Mouse (Mus musculus): Measurements from ENCODE around the gene Rasa2. TPM values are rescaled to one million over a fixed set of nuclear protein-coding genes. Genes with fewer than 3 reads are reported as not detected.
"Not testable (repeated sequence)": the region's sequence is repeated elsewhere in the genome, so short reads cannot be mapped to it uniquely, and the experiment has no call there.

Gene Rasa2
- polyA plus RNA-seq (2012; rRNA removed), result 3.0 and 4.1 TPM in 2 replicates

DNA sequence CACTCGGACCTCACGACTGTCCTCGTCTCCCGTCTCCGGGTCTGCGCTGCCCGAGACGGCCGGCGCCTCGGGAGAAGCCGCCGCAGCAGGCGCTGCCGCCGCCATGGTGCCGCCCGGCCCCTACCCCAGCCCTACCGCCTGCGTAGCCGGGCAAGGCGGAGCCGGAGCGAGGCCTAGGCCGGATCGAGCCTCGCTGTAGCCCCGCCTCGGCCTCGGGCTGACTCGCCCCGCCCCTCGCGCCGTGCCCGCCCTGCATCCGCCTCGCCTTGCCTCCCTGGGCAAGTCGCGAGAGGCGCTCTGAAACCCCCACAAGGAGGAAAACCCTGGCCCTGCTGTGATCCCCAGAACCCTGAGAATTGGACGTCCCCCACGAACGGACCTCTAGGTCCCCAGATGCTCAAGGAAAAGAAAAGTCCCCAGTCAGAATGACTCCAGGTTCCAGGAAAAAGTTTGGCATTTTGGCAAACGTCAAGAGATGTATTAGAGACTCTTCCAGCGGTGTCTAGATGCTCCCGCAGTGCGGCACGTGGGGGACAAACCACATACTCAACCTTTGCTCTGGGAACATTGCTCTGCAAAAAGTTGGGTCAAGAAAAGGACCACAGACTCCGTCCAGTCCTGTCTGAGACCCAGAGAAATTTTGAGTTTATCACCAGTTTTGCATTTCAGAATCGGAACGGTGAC lies at the start of gene Rasa2:
TSS of gene Rasa2 (minus strand) at position 229 of the 684 bp plus-strand sequence.
- DNase-seq (ENCODE audit: low read depth, low spot score), result peak; percentile 67
- under 1% methylated on average over 48 of the region's 52 CpGs for WGBS

DNA sequence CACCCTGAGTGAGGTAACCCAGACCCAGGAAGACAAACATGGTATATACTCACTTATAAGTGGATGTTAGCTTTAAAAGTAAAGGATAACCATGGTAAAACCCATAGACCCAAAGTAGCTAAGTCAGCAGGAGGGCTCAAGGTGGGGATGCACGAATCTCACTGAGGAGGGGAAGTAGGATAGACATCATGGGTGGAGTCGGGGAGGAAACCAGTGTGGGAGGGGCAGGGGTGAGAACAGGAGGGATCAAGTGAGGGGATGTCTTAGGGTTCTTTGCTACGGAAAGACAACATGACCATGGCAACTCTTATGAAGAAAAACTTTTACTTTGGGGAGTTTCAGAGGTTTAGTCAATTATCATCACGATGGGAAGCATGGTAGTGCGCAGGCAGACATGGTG lies 47.2 kb upstream of the Rasa2 start:
- 73% methylated on average over 5 of the region's 5 CpGs for WGBS
- no peak for DNase-seq (ENCODE audit: low read depth, low spot score)

DNA sequence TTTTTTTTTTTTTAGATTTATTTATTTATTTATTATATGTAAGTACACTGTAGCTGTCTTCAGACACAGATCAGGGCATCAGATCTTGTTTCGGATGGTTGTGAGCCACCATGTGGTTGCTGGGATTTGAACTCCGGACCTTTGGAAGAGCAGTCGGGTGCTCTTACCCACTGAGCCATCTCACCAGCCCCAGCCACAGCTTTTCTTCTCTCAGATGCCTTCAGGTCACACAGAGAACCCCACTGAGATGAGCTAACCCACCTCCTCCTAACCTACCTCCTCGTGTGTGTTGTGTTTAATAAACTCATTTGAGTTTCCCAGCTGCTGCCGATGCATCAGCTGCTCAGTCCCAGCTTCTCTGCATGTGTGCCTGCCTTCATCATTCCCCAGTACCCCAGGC lies 46.3 kb upstream of the Rasa2 start:
- 78% methylated on average over 5 of the region's 5 CpGs for WGBS
- not testable (repeated sequence) for DNase-seq (ENCODE audit: low read depth, low spot score)

DNA sequence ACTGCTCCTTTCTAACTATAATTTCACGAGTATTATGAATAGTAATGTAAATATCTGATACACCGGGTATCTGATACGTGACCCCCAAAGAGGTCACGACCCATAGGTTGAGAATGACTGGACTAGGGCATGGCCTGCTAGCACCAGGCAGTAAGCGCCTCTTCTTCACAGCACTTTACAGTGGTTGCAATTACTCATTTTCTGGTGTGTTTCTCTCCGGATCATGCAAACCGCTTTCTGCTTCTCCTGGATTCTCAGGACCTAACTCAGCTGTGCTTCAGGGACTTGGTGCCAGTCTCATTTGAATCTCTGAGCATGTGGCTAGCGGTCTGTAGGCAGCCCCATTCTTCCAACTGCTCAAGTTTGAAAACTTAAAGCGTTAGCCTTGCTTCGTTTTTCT lies 45.3 kb upstream of the Rasa2 start:
- no peak for DNase-seq (ENCODE audit: low read depth, low spot score)
- WGBS, result 88% methylated on average over 10 of the region's 10 CpGs

DNA sequence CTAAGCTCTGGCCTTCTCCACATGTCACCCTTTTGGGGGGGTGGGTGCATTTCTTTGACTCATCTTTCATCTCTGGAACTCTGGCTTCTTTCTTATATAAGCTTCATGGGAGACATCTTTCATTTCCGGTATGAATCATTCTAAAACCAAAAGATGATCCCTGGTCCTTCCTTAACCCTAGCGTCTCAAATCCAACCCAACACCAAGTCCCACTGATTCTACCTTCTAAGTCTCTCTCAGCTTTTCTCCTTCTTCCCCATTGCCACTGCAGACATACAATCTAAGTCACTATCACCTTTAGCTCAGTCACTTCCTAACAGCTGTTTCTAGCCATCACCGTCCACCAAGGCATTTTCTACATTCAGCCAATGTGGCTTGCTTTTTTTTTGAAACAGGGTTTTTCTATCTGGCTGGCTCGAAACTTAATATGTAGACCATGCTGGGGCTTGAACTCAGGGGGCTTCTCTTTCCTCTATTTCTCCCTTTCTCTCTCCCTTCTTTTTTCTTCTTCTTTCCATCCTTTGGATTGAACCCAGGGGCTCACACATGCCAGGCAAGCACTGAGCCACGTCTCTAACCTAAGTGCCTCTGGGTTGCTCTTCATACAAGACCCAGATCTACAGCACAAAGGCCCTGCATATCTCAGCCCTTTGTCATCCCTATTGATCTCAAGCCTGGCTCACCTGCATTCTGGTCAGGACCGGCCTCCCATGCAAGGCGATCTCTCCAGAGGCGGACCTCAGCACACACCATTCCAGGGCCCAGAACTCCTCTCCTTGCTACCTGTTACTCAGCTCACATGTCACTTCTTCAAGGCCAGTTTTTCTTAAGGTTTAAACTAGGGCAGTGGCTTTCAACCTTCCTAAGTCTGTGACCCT lies 44.6 kb upstream of the Rasa2 start:
- no peak for DNase-seq (ENCODE audit: low read depth, low spot score)
- WGBS, result 84% methylated on average over 8 of the region's 8 CpGs

DNA sequence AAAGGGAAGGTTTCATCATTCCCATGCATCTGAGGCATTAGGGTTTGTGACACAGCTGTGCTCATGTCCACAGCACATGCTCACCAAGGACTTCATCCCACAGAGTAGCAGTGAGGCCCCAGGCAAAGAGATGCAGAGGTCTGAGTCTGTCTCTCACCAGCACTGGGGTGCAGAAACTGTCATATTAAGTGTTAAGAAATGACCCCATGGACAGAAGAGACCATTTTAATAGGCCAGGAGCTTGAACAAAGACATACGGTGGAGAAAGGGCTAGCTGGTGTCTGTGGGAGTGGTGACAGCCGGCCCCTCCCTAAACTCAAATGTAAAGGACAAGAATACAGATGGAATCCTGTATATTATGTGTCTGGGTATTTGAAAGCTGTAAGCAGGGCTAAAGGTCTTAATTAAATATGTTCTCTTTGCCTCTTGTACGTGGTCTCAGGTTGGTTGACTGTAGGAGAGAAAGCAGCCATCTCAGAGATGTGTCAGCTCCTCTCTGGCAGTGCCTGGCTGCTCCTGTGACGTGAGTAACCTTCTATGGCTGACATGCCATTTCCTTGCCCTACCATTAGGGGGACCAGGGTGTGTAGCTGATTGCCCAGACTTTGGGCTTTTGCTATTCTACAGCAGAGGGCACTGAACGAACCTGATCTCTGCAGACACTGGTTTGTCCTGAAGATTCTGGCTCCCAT lies 43.8 kb upstream of the Rasa2 start:
- DNase-seq (ENCODE audit: low read depth, low spot score), result peak; percentile 22
- WGBS, result 25% methylated on average over 5 of the region's 5 CpGs

DNA sequence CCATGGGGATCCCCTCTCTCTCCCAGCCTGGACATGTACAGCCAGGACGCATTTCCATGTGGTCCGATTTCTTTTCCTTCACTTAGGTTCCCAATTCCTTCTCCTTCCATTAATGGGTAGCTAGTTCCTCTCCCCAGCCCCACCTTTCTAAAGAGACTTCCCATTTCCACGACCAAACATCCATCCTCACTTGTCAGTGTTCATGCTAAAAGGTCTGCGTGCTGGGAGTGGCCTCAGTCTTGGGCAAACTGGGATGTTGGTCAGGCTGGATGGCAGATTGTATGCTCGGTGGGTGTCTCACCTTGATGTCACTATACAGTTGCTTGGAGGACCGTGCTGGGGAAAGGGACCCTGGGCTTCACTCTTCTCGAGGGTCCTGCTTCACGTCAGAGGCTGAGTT lies 42.9 kb upstream of the Rasa2 start:
- DNase-seq (ENCODE audit: low read depth, low spot score), result no peak
- 88% methylated on average over 8 of the region's 8 CpGs for WGBS

DNA sequence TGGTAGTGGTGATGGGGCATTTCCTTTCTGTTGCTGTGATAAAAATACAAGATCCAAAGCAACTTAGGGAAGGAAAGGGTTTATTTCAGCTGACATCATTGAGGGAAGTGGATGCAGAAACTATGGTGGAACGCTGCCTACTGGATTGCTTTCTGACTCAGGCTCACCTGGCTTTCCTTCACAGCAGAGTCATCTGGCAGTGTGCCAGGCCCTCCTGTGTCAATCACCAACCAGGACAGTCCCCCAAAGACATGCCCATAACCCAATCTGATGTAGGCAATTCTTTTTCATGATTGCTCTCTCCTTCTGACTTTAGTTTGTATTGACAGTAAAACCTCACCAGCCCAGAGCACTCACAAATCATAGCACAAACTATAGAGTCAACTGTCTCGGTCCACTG lies 41.0 kb upstream of the Rasa2 start:
- whole genome bisulfite sequencing, result 57% methylated on average over 2 of the region's 2 CpGs
- DNase-seq (ENCODE audit: low read depth, low spot score), result no peak

DNA sequence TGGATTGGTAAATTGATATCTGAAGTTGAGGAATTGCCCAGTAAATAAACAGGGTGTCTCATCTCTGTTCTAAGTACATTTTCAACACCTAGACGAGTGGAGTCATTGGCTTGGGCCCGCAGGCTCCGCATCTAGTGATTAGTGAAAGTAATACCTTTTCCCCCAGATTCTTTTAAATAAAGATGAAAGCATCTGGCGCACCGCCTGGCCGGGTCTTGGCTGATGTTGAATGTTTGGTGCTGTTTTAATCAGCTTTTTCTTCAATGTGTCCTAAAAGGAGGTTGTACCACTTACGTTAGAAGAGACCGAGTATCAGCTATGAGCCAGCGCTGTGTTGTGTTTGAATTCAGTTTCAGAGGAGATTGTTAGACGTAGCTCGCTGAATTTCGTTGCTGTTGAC lies 39.8 kb upstream of the Rasa2 start:
- DNase-seq (ENCODE audit: low read depth, low spot score), result no peak
- WGBS, result 94% methylated on average over 12 of the region's 12 CpGs

DNA sequence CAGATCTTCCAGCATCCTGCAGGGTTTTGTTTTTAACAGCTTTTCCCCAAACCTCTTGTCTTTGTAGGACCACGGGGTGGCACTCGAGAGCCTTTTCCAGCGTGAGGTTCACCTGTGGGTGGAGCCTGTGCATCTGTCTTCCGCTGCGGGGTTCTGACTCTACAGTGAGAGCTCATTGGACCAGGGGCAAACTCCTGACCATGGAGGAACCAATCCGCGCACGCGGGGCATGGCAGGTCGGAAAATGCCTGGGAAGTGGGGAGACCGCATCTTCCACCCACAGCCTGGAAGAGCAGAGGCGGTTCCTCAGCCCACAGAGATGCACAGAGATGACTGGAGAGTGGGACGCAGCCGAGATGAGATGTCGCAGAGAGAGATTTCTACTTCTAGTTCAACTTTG lies 38.5 kb upstream of the Rasa2 start:
- 1% methylated on average over 15 of the region's 15 CpGs for WGBS
- peak; percentile 96 for DNase-seq (ENCODE audit: low read depth, low spot score)

DNA sequence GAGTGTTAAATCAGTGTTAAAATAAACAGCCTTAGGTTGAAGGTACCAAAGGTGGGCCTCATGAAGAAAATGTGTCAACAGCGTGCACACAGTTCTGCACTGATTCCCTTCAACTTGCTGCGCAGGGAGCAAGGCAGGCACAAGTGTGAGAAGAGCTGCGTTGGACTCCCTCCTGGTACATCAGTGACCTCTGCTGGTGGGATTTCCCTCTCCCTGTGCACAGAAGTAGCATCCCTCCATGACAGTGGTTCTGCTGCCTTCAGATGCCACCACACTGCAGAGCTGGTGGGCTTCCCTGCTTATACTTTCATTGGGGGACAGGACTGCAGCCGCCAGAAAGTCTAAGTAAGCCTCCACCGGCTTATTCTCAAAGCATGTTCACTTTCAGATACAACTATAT lies 37.2 kb upstream of the Rasa2 start:
- DNase-seq (ENCODE audit: low read depth, low spot score), result no peak
- 55% methylated on average over 5 of the region's 5 CpGs for WGBS

DNA sequence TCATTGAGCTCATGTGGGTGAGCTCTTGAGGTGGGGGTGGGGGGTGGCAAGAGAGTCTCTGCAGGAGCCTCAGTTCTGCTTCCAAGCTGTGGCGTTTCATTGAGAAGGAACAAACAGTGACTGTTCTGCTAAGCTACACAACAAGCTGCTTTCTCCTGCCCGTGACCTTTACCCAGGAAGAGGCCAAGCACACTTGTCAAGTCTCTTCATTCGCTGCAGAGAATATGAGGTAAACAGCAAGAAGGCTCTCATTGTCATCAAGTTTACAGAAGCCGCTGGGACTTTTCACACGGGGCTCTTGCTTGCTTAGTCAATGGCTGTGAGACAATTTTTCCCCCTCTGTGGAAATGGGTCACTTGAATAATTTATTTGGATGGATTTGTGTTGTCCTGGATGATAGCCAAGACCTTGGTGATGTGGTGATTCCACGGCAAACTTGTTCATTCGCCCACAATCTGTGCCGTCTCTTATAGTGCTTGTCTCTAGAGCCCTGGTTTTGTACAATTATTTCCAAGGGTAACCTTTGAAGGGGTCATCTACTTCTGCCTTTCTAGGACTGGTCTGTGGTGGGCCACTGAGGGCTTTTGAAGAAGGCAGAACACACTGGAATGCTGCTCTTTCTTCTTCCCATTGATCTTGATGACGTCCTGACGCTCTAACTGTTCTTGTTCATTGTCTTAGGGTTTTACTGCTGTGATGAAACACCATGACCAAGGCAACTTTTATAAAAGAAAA lies 29.3 kb upstream of the Rasa2 start:
- 64% methylated on average over 10 of the region's 10 CpGs for WGBS
- no peak for DNase-seq (ENCODE audit: low read depth, low spot score)

DNA sequence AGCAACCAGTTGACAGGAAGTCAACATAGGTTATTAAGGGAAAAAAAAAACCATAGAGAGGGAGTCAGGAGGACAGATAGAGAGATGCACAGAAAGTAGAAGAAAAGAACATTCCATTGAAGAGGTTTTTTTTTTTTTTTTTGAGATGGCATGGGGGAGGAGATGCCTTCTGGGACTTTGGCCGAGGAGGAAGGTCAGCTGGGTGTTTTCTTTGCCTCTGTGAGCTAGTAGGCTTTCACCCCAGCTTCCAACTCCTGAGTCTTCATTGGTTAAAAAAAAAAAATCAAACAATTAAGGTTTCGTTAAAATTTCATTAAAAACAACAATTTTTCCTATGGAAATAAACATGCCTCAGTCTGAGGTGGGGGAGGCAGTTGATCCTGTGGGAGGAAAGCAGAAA lies 28.4 kb upstream of the Rasa2 start:
- DNase-seq (ENCODE audit: low read depth, low spot score), result no peak
- WGBS, result 68% methylated on average over 2 of the region's 2 CpGs

DNA sequence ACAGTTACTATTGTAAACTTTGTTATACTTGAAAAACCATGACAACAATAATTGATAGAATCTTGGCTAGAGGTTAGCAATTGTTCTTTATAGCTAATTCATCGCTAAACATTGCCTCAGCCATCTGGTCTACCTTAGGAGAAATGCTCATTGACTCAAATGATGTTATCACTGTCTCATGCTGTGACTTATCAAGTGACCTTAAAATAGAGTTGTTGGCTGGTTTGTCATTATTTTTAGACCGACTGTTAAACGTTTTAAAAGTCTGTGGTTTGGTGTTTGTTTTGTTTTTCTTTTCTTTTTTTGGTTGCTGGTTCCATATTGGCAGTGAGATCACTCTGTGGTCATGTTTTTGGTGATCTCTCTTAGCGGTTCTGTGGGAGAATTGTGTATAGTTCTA lies 22.1 kb upstream of the Rasa2 start:
- no peak for DNase-seq (ENCODE audit: low read depth, low spot score)
- 53% methylated on average over 4 of the region's 4 CpGs for WGBS

DNA sequence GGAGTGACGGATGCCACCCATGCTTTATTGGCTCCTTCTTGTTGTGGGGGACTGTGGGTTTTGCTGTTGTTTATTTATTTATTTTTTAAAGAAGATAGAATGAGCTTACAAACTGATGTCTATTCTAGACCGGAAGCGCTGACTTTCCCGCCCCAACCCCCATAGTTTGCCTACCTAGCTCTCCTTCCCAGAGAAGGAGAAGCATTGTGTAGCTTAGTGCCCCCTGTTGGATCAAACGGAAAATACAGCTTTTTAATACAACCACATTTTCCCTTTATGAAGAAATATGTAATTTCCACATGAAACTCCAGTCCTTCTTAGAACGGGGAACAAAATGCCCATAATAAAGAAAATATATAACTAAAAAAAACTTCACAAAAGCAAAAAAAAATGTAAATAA lies 21.3 kb upstream of the Rasa2 start:
- WGBS, result 35% methylated on average over 6 of the region's 6 CpGs

DNA sequence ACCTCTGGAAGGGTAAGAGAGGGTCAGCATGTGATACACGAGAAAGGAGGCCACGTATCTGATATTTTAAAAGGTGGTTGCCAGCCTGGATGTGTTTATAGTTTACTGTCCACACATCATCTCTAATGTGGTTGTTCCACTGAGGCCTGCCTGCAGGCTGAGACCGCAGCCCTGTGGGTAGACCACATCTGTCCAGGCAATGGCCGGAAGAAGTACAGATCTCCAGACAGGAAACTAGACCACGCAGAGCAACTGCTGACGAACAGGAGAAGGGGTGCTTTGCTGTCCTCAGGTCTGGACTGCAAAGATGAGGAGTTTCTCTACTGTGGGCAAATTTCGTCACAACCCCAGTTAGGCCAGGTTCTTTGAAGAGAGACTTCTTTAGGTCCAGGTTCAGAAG lies 19.4 kb upstream of the Rasa2 start:
- no peak for DNase-seq (ENCODE audit: low read depth, low spot score)
- 79% methylated on average over 7 of the region's 7 CpGs for WGBS

More for the DNA sequence above, 21.3 kb upstream of the Rasa2 start:
- DNase-seq (ENCODE audit: low read depth, low spot score), result no peak

DNA sequence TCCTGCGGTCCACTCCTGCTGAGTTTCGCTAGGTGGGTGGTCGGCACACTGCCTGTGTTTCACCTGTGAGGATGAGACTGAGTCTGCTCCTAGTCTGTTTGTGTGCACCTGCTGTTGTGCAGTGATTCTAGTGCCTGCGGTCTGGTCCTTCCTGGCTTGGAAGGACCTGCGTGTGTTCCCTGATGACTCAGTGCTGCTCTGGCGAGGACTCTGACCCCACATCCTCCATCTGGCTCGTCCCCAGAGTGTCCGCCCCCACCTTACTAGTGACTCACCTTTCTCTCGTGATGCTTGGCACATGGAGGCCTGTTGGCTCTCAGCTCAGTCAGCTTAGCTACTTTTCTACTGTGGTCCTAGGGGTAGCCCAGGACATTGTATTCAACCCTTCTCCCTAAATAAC lies 18.5 kb upstream of the Rasa2 start:
- DNase-seq (ENCODE audit: low read depth, low spot score), result peak; percentile 82

DNA sequence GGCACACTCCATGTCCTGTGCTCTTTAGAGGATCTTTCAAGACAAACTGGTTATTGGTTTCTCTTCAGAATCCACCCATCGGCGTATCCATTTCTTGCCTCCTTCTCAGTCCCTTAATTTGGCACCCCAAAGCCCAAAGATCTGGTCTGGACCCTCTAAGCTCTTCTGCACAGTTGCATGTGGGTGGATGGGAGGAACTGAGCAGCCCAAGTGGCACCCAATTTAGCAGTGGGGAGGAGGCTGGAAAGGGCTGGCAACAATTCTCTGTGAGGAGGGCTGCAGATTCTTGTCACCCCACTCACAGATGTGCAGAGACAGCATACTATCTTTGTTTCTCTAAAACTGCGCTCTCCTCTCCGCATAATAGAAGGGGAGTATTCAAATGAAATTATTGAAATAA lies 17.9 kb upstream of the Rasa2 start:
- 92% methylated on average over 4 of the region's 4 CpGs for WGBS

More for the DNA sequence above, 18.5 kb upstream of the Rasa2 start:
- 20% methylated on average over 9 of the region's 9 CpGs for WGBS

DNA sequence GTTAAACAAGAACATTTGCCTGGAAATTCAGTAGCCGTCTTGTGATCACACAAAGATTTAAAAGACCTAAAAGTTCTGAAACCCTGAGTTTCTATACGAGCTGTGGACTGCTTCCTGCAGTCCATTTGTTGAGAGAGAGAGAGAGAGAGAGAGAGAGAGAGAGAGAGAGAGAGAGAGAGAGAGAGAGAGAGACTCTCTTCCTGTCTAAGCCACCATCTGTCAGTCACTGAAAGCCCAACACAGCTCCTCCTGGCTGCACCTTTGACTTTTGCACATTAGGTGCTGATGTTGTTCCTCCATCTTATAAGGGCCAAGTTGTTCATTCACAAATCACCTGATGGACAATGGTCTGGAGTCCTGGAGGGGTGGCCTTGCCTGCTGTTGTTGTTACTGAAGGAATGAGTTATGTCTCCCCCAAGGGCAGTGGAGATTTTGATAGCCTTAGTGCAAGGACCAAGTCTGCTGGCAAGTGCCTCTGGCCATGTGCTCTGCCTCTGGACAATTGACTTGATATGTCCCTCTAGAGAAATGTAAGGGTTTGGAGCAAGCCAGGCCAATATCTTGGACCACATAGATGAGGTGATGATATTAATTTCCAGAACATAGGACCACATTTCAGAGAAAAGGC lies 15.4 kb upstream of the Rasa2 start:
- no peak for DNase-seq (ENCODE audit: low read depth, low spot score)
- WGBS, result 62% methylated on average over 2 of the region's 2 CpGs

More for the DNA sequence above, 17.9 kb upstream of the Rasa2 start:
- DNase-seq (ENCODE audit: low read depth, low spot score), result no peak
